Comparison of ENCODE assay signal across 9 mouse cellular contexts in genomic region chr8:71528362-71529073, GRCm38 (mm10). TPM values are rescaled to one million over a fixed set of nuclear protein-coding genes. Genes with fewer than 3 reads are reported as not detected.
A peak's percentile ranks its signal among the peaks of the same experiment; 100 is the strongest.
DNase-seq lines count a peak whose midpoint lies in the region; ATAC-seq and TF ChIP-seq lines count a peak whose summit lies in the region.
"Had no signal": no experiment of that assay in that cellular context is flagged by ENCODE, and none has a peak within 500 bp of the region (broad histone marks: within the 10 kb centered on the region; RNA-seq: fewer than 3 reads in every experiment).

No protein-coding gene starts in this region.

- no peaks in the 10 kb centered on the region for H3K9me3 ChIP-seq in midbrain, embryonic 13.5 days
- H3K9me3 ChIP-seq in midbrain, embryonic 16.5 days (replicated peaks; ENCODE audit: control insufficient read depth, low read length, poor library complexity, severe bottlenecking), result no peaks in the 10 kb centered on the region
- no peaks in the 10 kb centered on the region for H3K9me3 ChIP-seq in stomach, embryonic 15.5 days

- no peak overlapping the region for H3K27ac ChIP-seq in midbrain, embryonic 13.5 days
- no peak overlapping the region for H3K27ac ChIP-seq in midbrain, embryonic 16.5 days (ENCODE audit: low read length)
- peak overlapping the region; percentile 67 for H3K27ac ChIP-seq in liver, adult 2 months (replicated peaks; ENCODE audit: insufficient read depth, low read depth, low read length)
- H3K27ac ChIP-seq in stomach, embryonic 15.5 days, result peak overlapping the region; percentile 68

- intact Hi-C loops in heart, postnatal 25 days (cut with DNase I), result no loop called here

- H3K79me2 ChIP-seq in liver, adult 2 months (ENCODE audit: control insufficient read depth, insufficient read depth, low read length), result no peaks in the 10 kb centered on the region

- H3K9ac ChIP-seq in midbrain, embryonic 13.5 days (replicated peaks), result no peak overlapping the region
- H3K9ac ChIP-seq in midbrain, embryonic 16.5 days (ENCODE audit: low read depth, low read length), result no peak overlapping the region
- no peak overlapping the region for H3K9ac ChIP-seq in liver, adult 2 months (ENCODE audit: low read depth, low read length)
- H3K9ac ChIP-seq in stomach, embryonic 15.5 days, result no peak overlapping the region

- TF ChIP-seq POLR2A in liver, adult 2 months (IDR thresholded peaks at IDR 0.05; ENCODE audit: extremely low read depth, insufficient read depth, low read length), result no peak

- no peak overlapping the region for H3K4me3 ChIP-seq in midbrain, embryonic 13.5 days (replicated peaks)
- H3K4me3 ChIP-seq in midbrain, embryonic 16.5 days (ENCODE audit: low read depth, low read length), result no peak overlapping the region
- no peak overlapping the region for H3K4me3 ChIP-seq in liver, adult 2 months (ENCODE audit: insufficient read depth, low read depth, low read length)
- no peak overlapping the region for H3K4me3 ChIP-seq in stomach, embryonic 15.5 days (replicated peaks)

- no peaks in the 10 kb centered on the region for H3K36me3 ChIP-seq in midbrain, embryonic 13.5 days
- no peaks in the 10 kb centered on the region for H3K36me3 ChIP-seq in midbrain, embryonic 16.5 days (ENCODE audit: control insufficient read depth, insufficient read depth, low read length)
- no peaks in the 10 kb centered on the region for H3K36me3 ChIP-seq in liver, adult 2 months (ENCODE audit: control insufficient read depth, insufficient read depth, low read length)
- H3K36me3 ChIP-seq in stomach, embryonic 15.5 days, result no peaks in the 10 kb centered on the region

- H3K27me3 ChIP-seq in midbrain, embryonic 13.5 days, result peaks cover 45% of the 10 kb centered on the region
- H3K27me3 ChIP-seq in midbrain, embryonic 16.5 days (ENCODE audit: control insufficient read depth, insufficient read depth, low read depth, low read length), result peaks cover 22% of the 10 kb centered on the region
- no peaks in the 10 kb centered on the region for H3K27me3 ChIP-seq in liver, adult 2 months (ENCODE audit: control insufficient read depth, insufficient read depth, low read length)
- peaks cover 11% of the 10 kb centered on the region for H3K27me3 ChIP-seq in stomach, embryonic 15.5 days (replicated peaks)

- no peak overlapping the region for H3K4me2 ChIP-seq in midbrain, embryonic 13.5 days (replicated peaks)
- H3K4me2 ChIP-seq in midbrain, embryonic 16.5 days (ENCODE audit: low read length), result no peak overlapping the region
- H3K4me2 ChIP-seq in stomach, embryonic 15.5 days, result no peak overlapping the region

- 86% methylated on average over 11 of the region's 11 CpGs for WGBS in midbrain, embryonic 13.5 days
- 89% methylated on average over 11 of the region's 11 CpGs for WGBS in midbrain, embryonic 16.5 days
- 78% methylated on average over 11 of the region's 11 CpGs for WGBS in liver, adult 2 months
- 63% methylated on average over 11 of the region's 11 CpGs for WGBS in stomach, embryonic 15.5 days

- peaks cover 14% of the 10 kb centered on the region; the same call in 1 of the 2 replicates for H3K4me1 ChIP-seq in midbrain, embryonic 13.5 days (replicated peaks)
- H3K4me1 ChIP-seq in midbrain, embryonic 16.5 days (ENCODE audit: control insufficient read depth, insufficient read depth, low read length), result peaks cover 3% of the 10 kb centered on the region; the same call in 1 of the 2 replicates
- H3K4me1 ChIP-seq in liver, adult 2 months (ENCODE audit: control insufficient read depth, insufficient read depth, low read length), result no peaks in the 10 kb centered on the region; the same call in 1 of the 2 replicates
- H3K4me1 ChIP-seq in stomach, embryonic 15.5 days, result peaks cover 10% of the 10 kb centered on the region; the same call in 1 of the 2 replicates

- peak; percentile 43 for DNase-seq in heart, postnatal 25 days (ENCODE audit: low spot score)
- no peak for DNase-seq in liver, adult 2 months (ENCODE audit: extremely low read depth, low read depth, low spot score)
- DNase-seq in embryo, embryonic 9.5 days (ENCODE audit: extremely low spot score), result no peak
- DNase-seq in right cerebral cortex, postnatal 10 days (ENCODE audit: low spot score in 2 of 2), result no peak
- DNase-seq in urinary bladder, adult 18-20 months (ENCODE audit: low spot score in 2 of 2), result no peak

- no peak for TF ChIP-seq CTCF in liver, adult 2 months (IDR thresholded peaks at IDR 0.05; ENCODE audit: low read depth, low read length)

- ATAC-seq in midbrain, embryonic 13.5 days, result 0 out of 2 replicates have a peak, but pooled peaks have one; percentile 7
- ATAC-seq in midbrain, embryonic 16.5 days, result no peak
- no peak for ATAC-seq in stomach, embryonic 15.5 days (ENCODE audit: insufficient read depth, low FRiP score, low read depth)

RNA-seq across cellular contexts. Expression of gene Ccdc194, which starts 3.0 kb away (rescaled TPM):
- polyA plus RNA-seq in midbrain, embryonic 13.5 days (2015; fragmentation: Nextera tagmentation; extraction: Ambion mirVana), result 0.11 TPM in 1 of 2 replicates, not detected in the other
- 0.11 TPM in 1 of 2 replicates, not detected in the other for polyA plus RNA-seq in midbrain, embryonic 16.5 days (2015; fragmentation: Nextera tagmentation; extraction: Ambion mirVana)
- total RNA-seq in heart, postnatal 25 days (2021), result under 1 TPM in 1 of 2 experiments, not detected in 1; 0.14 TPM
- total RNA-seq in liver, adult 2 months (2014; rRNA removed), result not detected in 2 replicates
- polyA plus RNA-seq in liver, adult 2 months (2012; rRNA removed), result 0.05 TPM in 1 of 2 replicates, not detected in the other
- polyA plus RNA-seq in stomach, embryonic 15.5 days (2015; fragmentation: Nextera tagmentation; extraction: Ambion mirVana), result 0.27 and 0.49 TPM in 2 replicates
- total RNA-seq: MEL had no signal

RNA-seq across cellular contexts. Expression of gene Bst2, which starts 8.7 kb away (rescaled TPM):
- polyA plus RNA-seq in midbrain, embryonic 13.5 days (2015; fragmentation: Nextera tagmentation; extraction: Ambion mirVana), result 9.8 and 10.9 TPM in 2 replicates
- polyA plus RNA-seq in midbrain, embryonic 16.5 days (2015; fragmentation: Nextera tagmentation; extraction: Ambion mirVana), result 6.8 and 7.9 TPM in 2 replicates
- 10 to 100 TPM; 17.4 to 22.8 TPM for total RNA-seq in heart, postnatal 25 days (2021)
- total RNA-seq in liver, adult 2 months (2014; rRNA removed), result 603 and 678 TPM in 2 replicates
- 798 and 871 TPM in 2 replicates for polyA plus RNA-seq in liver, adult 2 months (2012; rRNA removed)
- 52.3 and 53.9 TPM in 2 replicates for polyA plus RNA-seq in stomach, embryonic 15.5 days (2015; fragmentation: Nextera tagmentation; extraction: Ambion mirVana)

RNA-seq across cellular contexts. Expression of gene Mvb12a, which starts 14.2 kb away (rescaled TPM):
- polyA plus RNA-seq in midbrain, embryonic 13.5 days (2015; fragmentation: Nextera tagmentation; extraction: Ambion mirVana), result 51.7 and 62.3 TPM in 2 replicates
- polyA plus RNA-seq in midbrain, embryonic 16.5 days (2015; fragmentation: Nextera tagmentation; extraction: Ambion mirVana), result 52.4 and 60.3 TPM in 2 replicates
- 10 to 100 TPM; 27.0 to 31.1 TPM for total RNA-seq in heart, postnatal 25 days (2021)
- 98.9 and 105 TPM in 2 replicates for total RNA-seq in liver, adult 2 months (2014; rRNA removed)
- 164 and 165 TPM in 2 replicates for polyA plus RNA-seq in liver, adult 2 months (2012; rRNA removed)
- polyA plus RNA-seq in stomach, embryonic 15.5 days (2015; fragmentation: Nextera tagmentation; extraction: Ambion mirVana), result 97.6 and 107 TPM in 2 replicates

RNA-seq across cellular contexts. Expression of gene Plvap, which starts 17.0 kb away (rescaled TPM):
- polyA plus RNA-seq in midbrain, embryonic 13.5 days (2015; fragmentation: Nextera tagmentation; extraction: Ambion mirVana), result 8.0 and 10.2 TPM in 2 replicates
- polyA plus RNA-seq in midbrain, embryonic 16.5 days (2015; fragmentation: Nextera tagmentation; extraction: Ambion mirVana), result 5.7 and 6.5 TPM in 2 replicates
- total RNA-seq in heart, postnatal 25 days (2021), result 10 to 100 TPM; 26.6 to 35.3 TPM
- total RNA-seq in liver, adult 2 months (2014; rRNA removed), result 15.3 and 22.8 TPM in 2 replicates
- polyA plus RNA-seq in liver, adult 2 months (2012; rRNA removed), result 128 and 132 TPM in 2 replicates
- polyA plus RNA-seq in stomach, embryonic 15.5 days (2015; fragmentation: Nextera tagmentation; extraction: Ambion mirVana), result 84.8 and 90.0 TPM in 2 replicates

RNA-seq across cellular contexts. Expression of gene Tmem221, which starts 30.2 kb away (rescaled TPM):
- not detected in 2 replicates for polyA plus RNA-seq in midbrain, embryonic 13.5 days (2015; fragmentation: Nextera tagmentation; extraction: Ambion mirVana)
- polyA plus RNA-seq in midbrain, embryonic 16.5 days (2015; fragmentation: Nextera tagmentation; extraction: Ambion mirVana), result 0.17 TPM in 1 of 2 replicates, not detected in the other
- total RNA-seq in heart, postnatal 25 days (2021), result under 1 TPM; 0.31 to 0.36 TPM
- total RNA-seq in liver, adult 2 months (2014; rRNA removed), result 0.46 and 0.47 TPM in 2 replicates
- polyA plus RNA-seq in liver, adult 2 months (2012; rRNA removed), result 0.14 and 0.55 TPM in 2 replicates
- polyA plus RNA-seq in stomach, embryonic 15.5 days (2015; fragmentation: Nextera tagmentation; extraction: Ambion mirVana), result 4.0 and 7.1 TPM in 2 replicates

Comparison
In these comparisons a context has a peak if more than half of its experiments do, and no peak if none do; other contexts are left out.
1. H3K27ac ChIP-seq: peak in liver, adult 2 months (single experiment) and stomach, embryonic 15.5 days (single experiment); none in midbrain, embryonic 13.5 days (single experiment) and midbrain, embryonic 16.5 days (single experiment).
2. RNA of gene Bst2, which starts 8.7 kb away (polyA plus RNA-seq): 798 to 871 TPM in liver, adult 2 months; 52.3 to 53.9 TPM in stomach, embryonic 15.5 days, 9.8 to 10.9 TPM in midbrain, embryonic 13.5 days and 6.8 to 7.9 TPM in midbrain, embryonic 16.5 days; every median in the first group is over 10 times any median in the second.